Mouse (Mus musculus): ENCODE results near the gene Ankrd24. TPM values are rescaled to one million over a fixed set of nuclear protein-coding genes. Genes with fewer than 3 reads are reported as not detected.
"Not testable (repeated sequence)": the region's sequence is repeated elsewhere in the genome, so short reads cannot be mapped to it uniquely, and the experiment has no call there.

Ankrd24 gene
- polyA plus RNA-seq, 1 experiment = 8.6 TPM

DNA sequence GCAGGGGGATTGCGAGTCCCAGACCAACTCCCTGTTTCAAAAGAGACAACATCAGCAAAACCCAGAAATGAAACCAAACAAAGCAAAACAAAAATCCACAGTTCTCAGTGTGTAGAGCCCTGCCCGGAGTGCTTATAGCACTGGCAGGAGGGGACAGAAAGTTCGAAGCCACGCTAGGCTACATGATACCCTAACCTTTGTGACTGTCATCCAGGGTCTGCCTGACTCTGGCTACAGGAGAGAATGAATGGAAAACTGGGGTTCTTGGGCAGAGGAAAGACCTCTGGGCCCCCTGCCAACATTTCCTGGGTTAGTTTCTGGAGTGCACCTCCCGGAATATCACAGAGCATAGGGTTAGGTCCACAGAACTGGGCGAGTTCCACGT lies 512 bp upstream of the Ankrd24 start:
- no peak for TF ChIP-seq GATA1 (IDR thresholded peaks at IDR 0.05; ENCODE audit: low read length)

- no peak for TF ChIP-seq GATA1 (IDR thresholded peaks at IDR 0.05; ENCODE audit: low read length)
These were observed 5.1 kb downstream of the Ankrd24 start for GRCm38 (mm10) chr10:81633253-81634099.

DNA sequence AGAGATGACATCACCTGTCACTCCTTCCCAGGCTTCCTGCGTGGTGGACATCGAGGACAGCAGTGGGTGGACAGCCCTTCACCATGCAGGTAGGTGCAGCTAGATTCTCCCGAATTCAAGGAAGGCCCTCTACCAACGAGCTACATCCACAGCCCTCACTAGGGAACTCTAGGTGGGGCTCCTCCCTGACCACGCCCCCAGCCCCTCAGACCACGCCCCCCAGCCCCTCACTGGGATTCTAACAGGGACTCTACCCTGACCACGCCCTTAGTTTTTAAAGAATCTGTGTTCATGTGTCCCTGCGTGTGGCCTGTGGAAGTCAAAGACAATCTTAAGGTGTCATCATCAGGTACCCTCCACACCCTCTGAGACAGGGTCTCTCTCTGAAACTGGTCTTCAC lies 8.0 kb downstream of the Ankrd24 start:
- TF ChIP-seq GATA1 (IDR thresholded peaks at IDR 0.05; ENCODE audit: low read length) = no peak

GRCm38 (mm10) chr10:81638101-81638500 lies 9.8 kb downstream of the Ankrd24 start:
- TF ChIP-seq GATA1 (IDR thresholded peaks at IDR 0.05; ENCODE audit: low read length) = no peak

DNA sequence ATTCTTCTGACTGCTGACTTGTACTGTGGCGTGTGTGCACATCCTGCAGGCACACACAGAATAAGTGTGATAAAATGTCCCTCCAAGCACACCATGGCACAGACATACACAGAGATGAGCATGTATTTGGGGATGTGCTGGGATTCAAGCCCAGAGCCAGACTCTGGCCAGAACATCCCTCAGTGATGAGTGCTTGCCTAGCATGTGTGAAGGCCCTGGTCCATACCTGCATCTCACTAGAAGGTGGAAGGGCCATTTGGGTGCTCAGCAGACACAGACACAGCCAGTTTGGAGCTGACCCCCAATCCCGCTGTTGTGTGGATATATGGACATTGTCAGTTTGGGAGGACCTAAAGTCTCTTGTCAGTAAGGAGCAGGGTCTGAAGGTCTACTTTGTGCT lies 13.2 kb downstream of the Ankrd24 start:
- TF ChIP-seq GATA1 (IDR thresholded peaks at IDR 0.05; ENCODE audit: low read length) = no peak

GRCm38 (mm10) chr10:81641978-81642647 lies 13.8 kb downstream of the Ankrd24 start:
- TF ChIP-seq GATA1 (IDR thresholded peaks at IDR 0.05; ENCODE audit: low read length) = no peak

- TF ChIP-seq GATA1 (IDR thresholded peaks at IDR 0.05; ENCODE audit: low read length) = no peak
These were observed 14.5 kb downstream of the Ankrd24 start for GRCm38 (mm10) chr10:81642648-81643448.

- no peak for TF ChIP-seq GATA1 (IDR thresholded peaks at IDR 0.05; ENCODE audit: low read length)
These were observed 15.2 kb downstream of the Ankrd24 start for GRCm38 (mm10) chr10:81643449-81644055.

DNA sequence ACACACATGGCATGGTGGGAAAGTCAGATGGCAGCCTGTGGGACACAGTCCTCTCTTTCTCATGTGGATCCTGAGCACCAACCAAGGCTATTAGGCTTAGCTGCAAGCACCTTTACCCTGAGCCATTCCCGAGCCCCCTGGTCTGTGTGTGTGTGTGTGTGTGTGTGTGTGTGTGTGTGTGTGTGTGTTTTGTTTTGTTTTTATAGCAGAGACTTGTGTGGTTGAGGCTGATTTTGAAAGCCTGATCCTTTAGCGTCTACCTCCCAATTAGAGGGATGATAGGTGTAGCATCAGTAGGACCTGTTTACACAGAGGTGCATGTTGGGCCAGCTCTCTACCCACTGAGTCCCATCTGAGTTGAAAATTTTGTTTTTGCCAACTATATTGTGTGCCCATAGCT lies 15.8 kb downstream of the Ankrd24 start:
- no peak for TF ChIP-seq GATA1 (IDR thresholded peaks at IDR 0.05; ENCODE audit: low read length)

GRCm38 (mm10) chr10:81644716-81645115 lies 16.4 kb downstream of the Ankrd24 start:
- TF ChIP-seq GATA1 (IDR thresholded peaks at IDR 0.05; ENCODE audit: low read length) = no peak

DNA sequence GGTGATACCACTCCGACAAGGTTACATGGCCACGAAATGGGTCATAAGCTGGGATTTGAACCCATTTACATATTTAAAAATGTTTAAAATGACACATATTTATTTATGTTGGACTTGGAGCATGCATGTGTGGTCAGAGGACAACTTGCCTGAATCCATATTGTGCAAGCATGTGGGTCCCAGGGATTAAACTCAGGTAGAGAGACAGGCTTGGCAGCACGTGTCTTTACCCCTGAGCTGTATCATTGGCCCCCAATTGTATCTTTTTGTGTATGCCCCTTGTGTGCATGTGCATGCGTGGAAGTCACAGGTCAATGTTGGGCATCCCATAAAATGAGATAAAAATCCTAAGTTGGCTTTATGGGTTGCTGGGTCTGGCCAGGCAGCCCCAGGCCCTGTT lies 17.1 kb downstream of the Ankrd24 start:
- no peak for TF ChIP-seq GATA1 (IDR thresholded peaks at IDR 0.05; ENCODE audit: low read length)

DNA sequence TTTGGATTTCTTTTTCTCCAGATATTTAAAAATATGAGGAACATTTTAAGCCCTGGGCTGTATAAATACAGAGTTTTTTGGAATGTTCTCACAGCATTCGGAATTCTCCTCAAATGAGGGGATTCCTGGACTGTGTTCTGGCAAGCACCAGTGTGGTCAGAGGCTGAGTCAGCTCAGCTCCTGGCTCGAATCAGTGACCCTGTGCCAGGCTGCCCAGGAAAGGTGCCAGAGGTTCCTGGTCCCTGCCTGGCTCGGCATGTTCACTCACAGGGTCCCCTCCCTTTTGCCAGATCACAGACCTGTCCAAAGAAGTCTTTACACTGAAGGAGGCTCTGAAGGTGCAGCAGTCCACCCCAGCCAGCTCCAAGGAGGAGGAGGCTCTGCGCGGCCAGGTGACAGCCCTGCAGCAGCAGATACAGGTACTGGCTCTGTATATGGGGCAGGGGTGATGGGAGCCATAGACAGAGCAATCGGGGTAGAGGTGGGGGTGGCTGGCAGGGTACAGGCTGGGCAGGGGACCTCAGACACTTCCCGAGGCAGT lies 17.7 kb downstream of the Ankrd24 start:
- TF ChIP-seq GATA1 (IDR thresholded peaks at IDR 0.05; ENCODE audit: low read length) = no peak

DNA sequence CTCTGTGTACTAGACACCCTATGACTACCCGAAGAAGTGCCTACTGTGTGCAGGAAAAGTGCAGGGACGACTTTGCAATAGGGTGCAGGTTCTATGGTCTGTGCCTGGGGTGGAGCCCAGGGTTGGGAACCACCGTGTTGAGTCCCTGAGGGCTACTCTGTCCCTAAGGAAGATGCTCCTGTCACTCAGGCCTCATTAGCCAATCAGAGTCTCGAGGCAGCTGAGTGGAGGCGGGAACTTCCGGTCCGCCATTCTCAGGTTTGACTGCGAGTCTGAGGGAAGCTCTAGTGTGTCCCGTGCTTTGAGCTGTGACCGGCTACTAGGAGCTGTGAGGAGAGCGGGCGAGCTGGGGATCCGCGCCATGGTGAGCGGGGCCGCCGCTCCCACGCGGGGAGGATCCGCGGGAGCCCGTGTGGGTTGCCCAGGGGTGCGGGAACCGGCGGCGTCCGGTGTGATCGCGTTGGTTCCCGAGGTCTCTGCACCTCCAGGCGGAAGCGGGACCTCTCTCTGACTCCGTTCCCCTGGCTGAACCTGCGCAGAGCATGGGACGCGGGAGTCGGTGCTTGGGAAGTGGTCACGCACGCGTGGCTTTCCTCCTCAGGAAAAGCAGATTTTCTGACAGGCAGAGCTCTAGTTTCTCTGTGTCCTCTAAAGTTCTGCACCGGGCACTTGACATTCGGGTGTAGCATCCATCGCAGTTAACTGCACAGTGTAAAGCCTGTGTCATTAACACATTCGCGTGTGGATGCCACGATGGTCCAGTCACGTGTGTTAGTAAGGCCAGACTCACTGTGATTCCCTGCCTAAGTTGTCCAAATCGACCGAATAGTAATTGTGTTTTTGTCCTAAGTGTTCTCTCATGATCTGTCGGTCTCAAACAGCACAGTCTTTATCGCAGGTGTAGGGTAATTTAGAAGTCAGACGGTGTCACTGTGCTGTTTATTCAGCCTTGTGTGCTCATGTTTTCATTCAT lies 20.7 kb downstream of the Ankrd24 start, which contains the start of gene Gm10778:
TSS of gene Gm10778 (plus strand) at position 257 of the 973 bp plus-strand sequence.
- TF ChIP-seq GATA1 (IDR thresholded peaks at IDR 0.05; ENCODE audit: low read length) = not testable (repeated sequence)

- no peak for TF ChIP-seq GATA1 (IDR thresholded peaks at IDR 0.05; ENCODE audit: low read length)
These were observed 26.8 kb downstream of the Ankrd24 start for GRCm38 (mm10) chr10:81655178-81655577.
